Mouse (Mus musculus): ENCODE results near the gene Mrpl48. TPM values are rescaled to one million over a fixed set of nuclear protein-coding genes. Genes with fewer than 3 reads are reported as not detected.

The Mrpl48 gene
- polyA plus RNA-seq, 1 experiment from 2014 or later: 89.2 TPM

DNA sequence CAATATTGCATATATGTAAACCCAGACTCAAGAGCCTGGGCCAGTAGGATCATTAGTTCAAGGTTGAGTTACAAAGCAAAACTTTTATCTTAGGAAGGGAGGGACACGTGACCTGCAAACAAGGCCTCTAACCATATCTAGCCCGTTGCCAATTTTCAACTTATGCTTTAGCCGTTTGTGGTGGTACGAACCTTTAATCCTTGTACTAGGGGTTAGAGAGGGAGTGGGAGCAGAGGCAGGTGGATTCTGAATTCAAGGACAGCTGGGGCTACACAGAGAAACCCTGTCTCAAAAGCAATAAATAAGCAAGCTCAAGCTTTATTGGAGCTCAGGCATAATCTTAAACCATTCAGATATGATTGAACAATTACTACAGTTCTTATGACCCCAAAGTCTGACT, 34.3 kb upstream of the Mrpl48 start:
- Histone ChIP-seq H3K9ac (ENCODE audit: low read depth, low read length) (no peak overlapping the region), H3K27me3 (replicated peaks; ENCODE audit: control insufficient read depth, insufficient read depth, low read length) (no peaks in the 10 kb centered on the region), H3K4me1 (ENCODE audit: control insufficient read depth, insufficient read depth, low read length) (no peaks in the 10 kb centered on the region), H3K4me2 (ENCODE audit: low read depth, low read length) (no peak overlapping the region), H3K9me3 (ENCODE audit: control insufficient read depth, low read length) (no peaks in the 10 kb centered on the region), H3K4me3 (ENCODE audit: low read length) (no peak overlapping the region), H3K27ac (ENCODE audit: low read length) (peak overlapping the region; percentile 26), H3K36me3 (ENCODE audit: control insufficient read depth, insufficient read depth, low read length) (no peaks in the 10 kb centered on the region)
- WGBS: 60% methylated on average over 4 of the region's 4 CpGs
- ATAC-seq: peak; percentile 84

DNA sequence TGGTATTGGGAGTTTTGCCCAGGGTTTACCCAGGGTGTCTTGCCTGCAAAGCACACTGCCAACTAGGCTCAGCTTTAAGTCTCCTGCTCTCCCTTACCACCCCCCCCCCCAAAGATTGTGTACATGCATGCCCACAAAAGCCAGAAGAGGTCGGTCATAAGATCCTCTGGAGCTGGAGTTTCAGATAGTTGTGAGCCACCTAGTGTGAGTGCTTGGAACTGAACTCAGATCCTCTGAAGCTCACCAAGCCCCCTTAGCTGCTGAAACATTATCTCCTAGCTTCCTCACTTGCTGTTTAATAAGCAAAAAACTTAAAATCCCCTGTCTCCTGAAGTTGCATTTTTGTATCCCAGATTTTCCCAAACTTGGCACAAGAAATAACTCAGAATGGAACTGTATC, 29.6 kb upstream of the Mrpl48 start:
- no peak for ATAC-seq
- Histone ChIP-seq H3K4me2 (ENCODE audit: low read depth, low read length) (no peak overlapping the region), H3K36me3 (ENCODE audit: control insufficient read depth, insufficient read depth, low read length) (no peaks in the 10 kb centered on the region), H3K27me3 (replicated peaks; ENCODE audit: control insufficient read depth, insufficient read depth, low read length) (no peaks in the 10 kb centered on the region), H3K4me1 (ENCODE audit: control insufficient read depth, insufficient read depth, low read length) (no peaks in the 10 kb centered on the region), H3K9ac (ENCODE audit: low read depth, low read length) (no peak overlapping the region), H3K4me3 (ENCODE audit: low read length) (no peak overlapping the region), H3K9me3 (ENCODE audit: control insufficient read depth, low read length) (no peaks in the 10 kb centered on the region), H3K27ac (ENCODE audit: low read length) (no peak overlapping the region)
- WGBS: 4% methylated on average over 1 of the region's 1 CpGs

DNA sequence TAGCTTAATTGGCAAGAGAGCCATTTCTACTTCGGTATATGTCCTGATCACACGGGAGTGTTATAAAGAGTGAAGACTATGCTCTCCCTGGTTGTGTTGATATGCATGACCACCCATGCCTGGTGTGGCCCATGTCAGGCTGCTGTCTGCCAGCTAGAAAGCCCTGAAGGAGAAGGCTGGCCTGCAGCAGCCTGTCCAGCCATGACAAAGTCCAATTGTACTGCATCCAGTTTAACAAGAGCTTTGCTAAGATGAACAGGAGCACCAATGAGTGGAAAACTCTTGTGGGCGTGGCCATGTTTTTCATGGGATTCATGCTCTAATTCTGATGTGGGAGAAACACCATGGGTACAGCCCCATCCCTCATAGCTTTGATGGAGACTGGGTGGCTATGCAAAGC, 16.4 kb upstream of the Mrpl48 start:
- no peak overlapping the region for H3K4me3 ChIP-seq (ENCODE audit: low read length)
- peaks cover 3% of the 10 kb centered on the region for H3K4me1 ChIP-seq (ENCODE audit: control insufficient read depth, insufficient read depth, low read length)
- H3K9ac ChIP-seq (ENCODE audit: low read depth, low read length): no peak overlapping the region
- no peaks in the 10 kb centered on the region for H3K36me3 ChIP-seq (ENCODE audit: control insufficient read depth, insufficient read depth, low read length)
- H3K27ac ChIP-seq (ENCODE audit: low read length): no peak overlapping the region
- no peak overlapping the region for H3K4me2 ChIP-seq (ENCODE audit: low read depth, low read length)
- WGBS: 57% methylated on average over 3 of the region's 3 CpGs
- ATAC-seq: no peak
- H3K9me3 ChIP-seq (ENCODE audit: control insufficient read depth, low read length): no peaks in the 10 kb centered on the region
- no peaks in the 10 kb centered on the region for H3K27me3 ChIP-seq (replicated peaks; ENCODE audit: control insufficient read depth, insufficient read depth, low read length)

DNA sequence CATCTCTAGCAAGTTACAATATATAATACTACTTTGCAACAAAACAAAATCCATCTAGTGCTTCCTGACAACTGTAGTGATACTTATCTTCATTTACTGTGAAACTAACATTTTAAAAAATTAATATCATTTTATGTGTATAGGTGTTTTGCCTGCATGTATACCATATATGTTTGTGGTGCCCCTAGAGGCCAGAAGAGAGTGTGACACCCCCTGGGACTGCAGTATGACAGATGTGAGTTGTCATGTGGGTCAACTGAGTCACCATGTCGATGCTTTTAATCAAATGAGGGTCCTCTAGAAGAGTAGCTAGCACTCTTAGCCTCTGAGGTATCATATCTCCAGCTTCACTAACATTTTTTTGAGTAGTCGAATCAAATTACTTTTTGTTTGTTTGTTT, 14.2 kb upstream of the Mrpl48 start:
- WGBS: 80% methylated on average over 2 of the region's 2 CpGs

DNA sequence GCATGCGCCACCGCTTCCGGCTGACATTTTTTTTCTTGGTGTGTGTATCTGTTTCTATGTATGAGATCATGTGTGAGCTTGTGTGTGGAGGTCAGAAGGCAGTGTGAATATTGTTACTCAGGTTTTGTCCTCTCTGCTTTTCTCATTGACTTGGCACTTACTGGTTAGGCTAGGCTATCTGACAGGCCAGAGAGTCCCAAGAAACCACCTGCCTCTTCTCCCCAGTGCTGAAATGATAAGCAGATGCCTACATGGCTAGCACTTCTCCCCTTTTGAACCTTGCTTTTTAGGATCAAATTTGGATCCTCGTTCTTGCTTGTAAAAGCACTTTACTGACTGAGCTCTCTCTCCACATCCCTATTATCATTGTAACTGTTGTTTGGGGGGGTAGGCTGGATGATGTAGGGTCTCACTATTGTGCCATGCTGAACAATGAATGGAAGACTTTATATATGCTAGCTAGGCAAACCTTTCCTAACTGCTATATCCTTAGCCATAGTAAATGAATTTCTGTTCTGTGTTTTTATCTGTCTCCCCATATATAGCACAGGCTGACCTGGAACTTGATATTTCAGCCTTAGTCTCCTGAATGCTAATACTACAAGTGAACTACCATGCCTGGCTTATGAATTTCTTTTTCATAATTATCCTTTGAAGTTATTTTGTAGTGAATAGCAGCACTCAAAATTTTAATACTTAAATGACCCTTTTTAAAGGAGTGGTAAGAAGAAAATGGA, 8.2 kb upstream of the Mrpl48 start:
- Histone ChIP-seq H3K4me2 (ENCODE audit: low read depth, low read length) (no peak overlapping the region), H3K4me3 (ENCODE audit: low read length) (no peak overlapping the region), H3K36me3 (ENCODE audit: control insufficient read depth, insufficient read depth, low read length) (no peaks in the 10 kb centered on the region), H3K27me3 (replicated peaks; ENCODE audit: control insufficient read depth, insufficient read depth, low read length) (no peaks in the 10 kb centered on the region), H3K27ac (ENCODE audit: low read length) (no peak overlapping the region), H3K4me1 (ENCODE audit: control insufficient read depth, insufficient read depth, low read length) (no peaks in the 10 kb centered on the region), H3K9ac (ENCODE audit: low read depth, low read length) (no peak overlapping the region), H3K9me3 (ENCODE audit: control insufficient read depth, low read length) (no peaks in the 10 kb centered on the region)
- no peak for ATAC-seq
- WGBS: 95% methylated on average over 4 of the region's 4 CpGs

More for the DNA sequence above, 14.2 kb upstream of the Mrpl48 start:
- Histone ChIP-seq H3K4me3 (ENCODE audit: low read length) (no peak overlapping the region), H3K9me3 (ENCODE audit: control insufficient read depth, low read length) (no peaks in the 10 kb centered on the region), H3K36me3 (ENCODE audit: control insufficient read depth, insufficient read depth, low read length) (no peaks in the 10 kb centered on the region), H3K27ac (ENCODE audit: low read length) (no peak overlapping the region), H3K27me3 (replicated peaks; ENCODE audit: control insufficient read depth, insufficient read depth, low read length) (no peaks in the 10 kb centered on the region), H3K4me1 (ENCODE audit: control insufficient read depth, insufficient read depth, low read length) (peaks cover 3% of the 10 kb centered on the region), H3K9ac (ENCODE audit: low read depth, low read length) (no peak overlapping the region), H3K4me2 (ENCODE audit: low read depth, low read length) (no peak overlapping the region)
- no peak for ATAC-seq

DNA sequence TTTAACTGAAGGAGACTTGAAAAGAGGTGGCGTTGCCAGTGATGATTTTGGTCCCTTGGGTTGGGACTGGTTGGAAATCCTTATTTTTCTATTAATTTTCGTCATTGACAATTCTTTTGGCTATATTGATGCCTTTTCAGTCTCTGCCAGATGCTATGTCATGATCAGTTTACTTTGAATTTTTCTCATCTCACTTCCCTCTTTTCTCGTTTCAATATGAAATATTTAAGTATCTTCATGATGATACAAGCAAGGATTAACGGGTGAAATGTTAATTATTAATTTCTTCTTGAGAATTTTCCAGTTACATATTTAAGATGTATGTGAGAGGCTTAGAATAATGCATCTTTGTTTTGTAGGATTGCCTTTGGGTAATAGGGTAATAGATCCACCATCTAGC, 809 bp upstream of the Mrpl48 start:
- Histone ChIP-seq H3K4me1 (ENCODE audit: control insufficient read depth, insufficient read depth, low read length) (no peaks in the 10 kb centered on the region), H3K4me3 (ENCODE audit: low read length) (peak overlapping the region; percentile 100), H3K4me2 (ENCODE audit: low read depth, low read length) (peak overlapping the region; percentile 73), H3K9ac (ENCODE audit: low read depth, low read length) (peak overlapping the region; percentile 100), H3K27ac (ENCODE audit: low read length) (peak overlapping the region; percentile 100; the same call in 1 of the 2 replicates), H3K27me3 (replicated peaks; ENCODE audit: control insufficient read depth, insufficient read depth, low read length) (no peaks in the 10 kb centered on the region), H3K36me3 (ENCODE audit: control insufficient read depth, insufficient read depth, low read length) (no peaks in the 10 kb centered on the region), H3K9me3 (ENCODE audit: control insufficient read depth, low read length) (no peaks in the 10 kb centered on the region)
- WGBS: 11% methylated on average over 4 of the region's 4 CpGs
- no peak for ATAC-seq

DNA sequence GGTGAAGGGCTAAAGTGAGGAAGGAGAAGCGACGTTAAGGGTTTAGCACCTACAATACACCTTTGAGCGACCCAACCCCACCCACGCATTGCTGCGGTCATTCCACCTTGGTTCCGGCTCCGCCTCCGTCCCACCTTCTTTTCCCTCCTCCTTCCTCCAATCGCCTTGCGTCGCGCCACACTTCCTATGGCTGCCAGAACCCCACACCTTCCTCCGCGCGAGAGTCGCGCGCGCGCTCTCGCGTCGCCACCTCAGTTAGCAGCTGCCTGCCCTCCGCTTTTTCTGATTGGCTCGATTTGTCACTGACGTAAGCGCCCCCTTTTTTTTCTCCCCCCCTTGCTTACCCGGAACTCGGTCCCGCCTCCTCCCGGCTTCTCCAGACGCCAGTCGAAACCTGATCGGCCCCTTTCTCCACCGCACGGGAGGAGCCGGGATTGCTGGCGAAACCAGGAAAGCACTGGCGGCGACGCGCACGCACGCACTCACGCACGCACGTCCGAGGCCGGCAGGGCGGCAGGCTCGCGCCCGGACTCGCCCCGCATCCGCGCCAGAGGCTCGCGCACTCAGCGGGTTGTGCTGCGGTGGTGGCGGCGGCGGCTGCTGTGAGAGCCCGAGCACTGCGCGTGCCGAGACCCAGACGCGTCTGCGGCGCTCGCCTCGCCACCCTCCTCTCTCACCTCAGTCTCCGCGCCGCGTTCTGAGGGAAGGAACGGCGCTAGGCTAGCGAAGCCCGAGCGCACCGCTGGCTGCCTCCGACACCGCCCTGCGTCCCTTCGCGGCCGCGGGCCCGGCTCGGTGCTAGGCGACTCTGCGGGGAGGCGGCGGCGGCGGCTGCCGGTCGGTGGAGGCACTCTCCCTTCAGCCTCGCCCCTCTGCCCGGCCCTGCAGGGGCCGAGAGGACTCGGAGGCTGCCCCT, 629 bp downstream of the Mrpl48 start, which contains the start of gene Rab6a:
Gene Rab6a (plus strand): TSS at position 197 of the 916 bp plus-strand sequence.
- Histone ChIP-seq H3K4me2 (ENCODE audit: low read depth, low read length) (peak within 1 kb of the TSS; percentile 73), H3K36me3 (ENCODE audit: control insufficient read depth, insufficient read depth, low read length) (no peaks in the 10 kb centered on the region), H3K27me3 (replicated peaks; ENCODE audit: control insufficient read depth, insufficient read depth, low read length) (no peaks in the 10 kb centered on the region), H3K27ac (ENCODE audit: low read length) (peak within 1 kb of the TSS; percentile 100), H3K4me3 (ENCODE audit: low read length) (peak within 1 kb of the TSS; percentile 100), H3K9me3 (ENCODE audit: control insufficient read depth, low read length) (no peaks in the 10 kb centered on the region), H3K4me1 (ENCODE audit: control insufficient read depth, insufficient read depth, low read length) (no peaks in the 10 kb centered on the region), H3K9ac (ENCODE audit: low read depth, low read length) (peak within 1 kb of the TSS; percentile 100)
- WGBS: under 1% methylated on average over 102 of the region's 105 CpGs
- peak; percentile 97 for ATAC-seq

DNA sequence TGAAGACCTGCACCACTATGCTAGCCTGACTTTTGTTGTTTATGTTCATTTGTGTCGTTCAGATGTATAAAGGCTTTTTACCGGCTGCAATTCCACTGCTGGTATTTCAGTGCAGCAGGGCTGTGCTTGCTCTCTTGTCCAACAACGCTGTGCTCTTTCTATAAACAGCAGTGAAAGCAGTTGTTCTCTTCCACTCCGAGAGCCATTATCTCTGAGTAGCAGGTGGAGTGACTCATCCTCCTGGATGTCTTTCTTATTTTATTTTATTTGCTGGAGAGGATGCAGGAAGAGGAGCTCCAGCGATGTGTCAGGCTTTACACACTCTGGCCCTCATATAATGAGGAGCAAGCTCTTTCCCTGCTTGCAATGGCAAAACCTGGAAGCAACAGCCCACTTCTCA, 7.9 kb downstream of the Mrpl48 start:
- no peak for ATAC-seq
- Histone ChIP-seq H3K9ac (ENCODE audit: low read depth, low read length) (no peak overlapping the region), H3K36me3 (ENCODE audit: control insufficient read depth, insufficient read depth, low read length) (no peaks in the 10 kb centered on the region), H3K4me1 (ENCODE audit: control insufficient read depth, insufficient read depth, low read length) (no peaks in the 10 kb centered on the region), H3K4me3 (ENCODE audit: low read length) (no peak overlapping the region), H3K9me3 (ENCODE audit: control insufficient read depth, low read length) (no peaks in the 10 kb centered on the region), H3K4me2 (ENCODE audit: low read depth, low read length) (no peak overlapping the region), H3K27me3 (replicated peaks; ENCODE audit: control insufficient read depth, insufficient read depth, low read length) (no peaks in the 10 kb centered on the region), H3K27ac (ENCODE audit: low read length) (no peak overlapping the region)
- 41% methylated on average over 5 of the region's 5 CpGs for WGBS

DNA sequence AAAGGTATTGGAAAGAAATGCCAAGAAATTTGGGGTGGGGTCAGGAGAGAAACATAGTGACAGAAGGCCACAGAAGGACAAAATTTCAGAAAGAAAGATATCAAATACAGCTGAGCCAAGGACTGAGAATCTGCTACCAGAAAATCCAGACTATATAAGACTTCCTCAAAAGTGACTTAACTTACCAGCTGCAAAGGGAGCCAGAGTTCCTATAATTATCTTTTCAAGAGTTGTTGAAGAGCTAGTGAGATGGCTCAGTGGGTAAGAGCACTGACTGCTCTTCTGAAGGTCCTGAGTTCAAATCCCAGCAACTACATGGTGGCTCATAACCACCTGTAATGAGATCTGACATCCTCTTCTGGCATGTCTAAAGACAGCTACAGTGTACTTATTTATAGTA, 14.8 kb downstream of the Mrpl48 start:
- no peaks in the 10 kb centered on the region for H3K9me3 ChIP-seq (ENCODE audit: control insufficient read depth, low read length)
- H3K27me3 ChIP-seq (replicated peaks; ENCODE audit: control insufficient read depth, insufficient read depth, low read length): no peaks in the 10 kb centered on the region
- H3K36me3 ChIP-seq (ENCODE audit: control insufficient read depth, insufficient read depth, low read length): no peaks in the 10 kb centered on the region
- H3K9ac ChIP-seq (ENCODE audit: low read depth, low read length): no peak overlapping the region
- no peak overlapping the region for H3K27ac ChIP-seq (ENCODE audit: low read length)
- H3K4me1 ChIP-seq (ENCODE audit: control insufficient read depth, insufficient read depth, low read length): no peaks in the 10 kb centered on the region
- H3K4me2 ChIP-seq (ENCODE audit: low read depth, low read length): no peak overlapping the region
- no peak overlapping the region for H3K4me3 ChIP-seq (ENCODE audit: low read length)
- no peak for ATAC-seq
